Mouse (Mus musculus) testis, postnatal 14 days (tissue): ENCODE measurements around the gene Golgb1.

Experiments
- DNase-seq: peaks from one replicate; pipeline ENCODE4 v3.0.0; 2021; ENCODE audit warnings: low spot score

The Golgb1 gene

GRCm38 (mm10) chr16:36920410-36920809, 45.5 kb downstream of the Golgb1 start:
- no peak for DNase-seq

GRCm38 (mm10) chr16:36921067-36921613, 46.2 kb downstream of the Golgb1 start:
- DNase-seq: no peak

GRCm38 (mm10) chr16:36921980-36922379, 47.0 kb downstream of the Golgb1 start:
- DNase-seq: no peak

GRCm38 (mm10) chr16:36924312-36924711, 49.4 kb downstream of the Golgb1 start:
- no peak for DNase-seq

- no peak for DNase-seq
These were observed 50.4 kb downstream of the Golgb1 start for GRCm38 (mm10) chr16:36925351-36925750.

GRCm38 (mm10) chr16:36925797-36926196, 50.9 kb downstream of the Golgb1 start:
- no peak for DNase-seq

- DNase-seq: no peak
These were observed 51.8 kb downstream of the Golgb1 start for GRCm38 (mm10) chr16:36926514-36927447.

- no peak for DNase-seq
These were observed 52.7 kb downstream of the Golgb1 start for GRCm38 (mm10) chr16:36927495-36928105.

- no peak for DNase-seq
These were observed 53.2 kb downstream of the Golgb1 start for GRCm38 (mm10) chr16:36928106-36928500.

GRCm38 (mm10) chr16:36929216-36929615, 54.3 kb downstream of the Golgb1 start:
- DNase-seq: no peak

- DNase-seq: no peak
These were observed 55.5 kb downstream of the Golgb1 start for GRCm38 (mm10) chr16:36930231-36931136.

- DNase-seq: no peak
These were observed 56.4 kb downstream of the Golgb1 start for GRCm38 (mm10) chr16:36931381-36931780.

GRCm38 (mm10) chr16:36931976-36932375, 57.0 kb downstream of the Golgb1 start:
- no peak for DNase-seq

- no peak for DNase-seq
These were observed 57.6 kb downstream of the Golgb1 start for GRCm38 (mm10) chr16:36932546-36932945.

GRCm38 (mm10) chr16:36934131-36934840, 59.3 kb downstream of the Golgb1 start:
- no peak for DNase-seq

GRCm38 (mm10) chr16:36934841-36935620, 60.1 kb downstream of the Golgb1 start, which contains the start of gene Hcls1:
Gene Hcls1, plus strand, starts transcription at chr16:36934983.
- no peak for DNase-seq

- DNase-seq: no peak
These were observed 60.9 kb downstream of the Golgb1 start for GRCm38 (mm10) chr16:36935814-36936213.

- no peak for DNase-seq
These were observed 66.3 kb downstream of the Golgb1 start for GRCm38 (mm10) chr16:36941137-36941727.

GRCm38 (mm10) chr16:36941895-36942294, 67.0 kb downstream of the Golgb1 start:
- DNase-seq: no peak

- no peak for DNase-seq
These were observed 68.7 kb downstream of the Golgb1 start for GRCm38 (mm10) chr16:36943591-36943990.
